Mouse (Mus musculus): ENCODE measurements around the gene Dnajc13. TPM values are rescaled to one million over a fixed set of nuclear protein-coding genes. Genes with fewer than 3 reads are reported as not detected.

Dnajc13 gene
- polyA plus RNA-seq, 1 experiment from 2014 or later: 19.7 TPM

DNA sequence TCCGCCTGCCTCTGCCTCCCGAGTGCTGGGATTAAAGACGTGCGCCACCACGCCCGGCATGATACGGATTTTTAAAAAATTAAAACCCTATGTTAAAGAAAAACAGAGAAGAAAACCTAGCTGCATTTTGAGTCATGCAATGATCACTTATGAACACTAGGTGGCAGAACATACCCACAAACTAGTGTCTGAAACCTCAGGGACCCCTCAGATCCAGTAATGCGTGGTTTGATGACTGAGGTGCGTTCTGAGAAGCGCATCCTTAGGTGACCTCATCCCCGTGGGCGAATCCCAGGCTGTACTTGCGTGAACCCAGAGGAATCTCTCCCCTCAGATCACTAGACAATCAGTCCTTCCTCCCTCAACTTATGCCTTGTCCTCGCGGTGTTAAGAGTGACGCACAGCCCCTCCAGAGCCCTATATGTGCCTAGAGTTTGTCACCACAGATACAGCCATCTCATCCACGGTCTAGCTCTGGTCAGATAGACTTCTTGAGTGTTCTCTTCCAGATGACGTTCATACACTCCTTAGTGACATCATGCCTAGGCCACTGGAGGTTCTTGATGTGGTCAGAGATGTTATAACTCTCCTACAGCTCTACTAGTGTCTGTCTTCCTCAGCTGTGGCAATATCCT lies 14.9 kb upstream of the Dnajc13 start:
- WGBS: 24% methylated on average over 18 of the region's 18 CpGs
- no peak overlapping the region for H3K4me2 ChIP-seq
- no peaks in the 10 kb centered on the region for H3K27me3 ChIP-seq
- H3K9ac ChIP-seq: no peak overlapping the region
- no peaks in the 10 kb centered on the region for H3K9me3 ChIP-seq
- H3K4me3 ChIP-seq: no peak overlapping the region
- no peak for ATAC-seq (ENCODE audit: insufficient number of reproducible peaks, insufficient read depth, low FRiP score, low TSS enrichment, low read depth)
- no peaks in the 10 kb centered on the region for H3K4me1 ChIP-seq
- H3K36me3 ChIP-seq: no peaks in the 10 kb centered on the region
- no peak overlapping the region for H3K27ac ChIP-seq

DNA sequence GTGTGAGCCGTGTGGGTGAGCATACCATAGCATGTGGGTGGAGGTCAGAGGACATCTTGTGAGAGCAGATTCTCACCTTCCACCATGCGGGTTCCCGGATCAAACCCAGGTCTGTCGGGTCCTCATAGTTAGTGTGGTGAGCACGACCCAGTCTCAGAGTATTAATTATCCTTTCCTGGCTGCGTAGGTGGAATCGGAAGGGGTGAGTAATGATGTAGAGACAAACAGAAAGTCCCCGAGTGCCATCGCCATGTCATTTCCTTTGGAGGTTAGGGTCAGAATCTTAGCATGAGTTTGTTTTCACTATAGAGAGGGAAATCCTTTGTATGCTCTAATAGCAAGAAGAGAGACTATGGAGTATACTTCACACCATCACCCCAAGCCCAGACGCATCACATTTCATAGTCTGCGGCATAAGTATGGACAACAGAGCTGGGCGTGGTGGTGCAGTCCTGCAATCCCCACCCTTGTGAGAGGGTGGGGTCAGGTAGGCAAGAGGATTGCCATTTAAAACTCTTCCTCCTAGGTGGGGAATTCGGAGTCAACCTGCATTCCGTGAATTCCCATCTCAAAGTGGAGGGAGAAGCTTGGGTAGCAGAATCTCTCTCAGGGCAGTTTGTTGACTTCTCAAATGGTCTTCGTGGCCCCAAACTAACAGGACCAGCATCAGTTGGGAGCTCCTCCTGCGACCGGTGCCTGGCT lies 12.5 kb upstream of the Dnajc13 start:
- Histone ChIP-seq H3K9me3 (no peaks in the 10 kb centered on the region), H3K4me3 (no peak overlapping the region), H3K27ac (no peak overlapping the region), H3K4me2 (no peak overlapping the region), H3K27me3 (no peaks in the 10 kb centered on the region), H3K36me3 (no peaks in the 10 kb centered on the region), H3K4me1 (no peaks in the 10 kb centered on the region), H3K9ac (no peak overlapping the region)
- no peak for ATAC-seq (ENCODE audit: insufficient number of reproducible peaks, insufficient read depth, low FRiP score, low TSS enrichment, low read depth)
- WGBS: 84% methylated on average over 17 of the region's 17 CpGs

DNA sequence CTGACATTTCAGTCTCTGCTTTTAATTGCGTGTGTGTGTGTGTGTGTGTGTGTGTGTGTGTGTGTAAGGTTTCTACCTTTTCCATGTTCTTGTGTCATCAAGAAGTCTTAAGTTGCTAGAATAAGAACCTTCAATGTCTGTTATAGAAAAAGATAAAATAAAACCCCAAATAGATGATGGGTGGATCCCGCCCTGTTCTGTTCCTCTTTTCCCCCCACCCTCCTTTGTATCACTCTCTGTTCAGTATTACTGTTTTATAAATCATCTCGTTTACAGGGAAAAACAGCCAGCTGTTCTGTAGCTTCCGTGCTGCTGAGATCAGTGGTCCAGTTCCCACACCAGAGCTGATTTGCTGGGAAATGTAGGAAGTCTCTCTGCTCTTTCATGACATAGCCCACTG lies 9.3 kb upstream of the Dnajc13 start:
- ATAC-seq (ENCODE audit: insufficient number of reproducible peaks, insufficient read depth, low FRiP score, low TSS enrichment, low read depth): no peak
- Histone ChIP-seq H3K4me3 (no peak overlapping the region), H3K4me2 (no peak overlapping the region), H3K36me3 (no peaks in the 10 kb centered on the region), H3K27ac (no peak overlapping the region), H3K4me1 (no peaks in the 10 kb centered on the region), H3K9me3 (no peaks in the 10 kb centered on the region), H3K27me3 (no peaks in the 10 kb centered on the region), H3K9ac (no peak overlapping the region)
- WGBS: 76% methylated on average over 4 of the region's 4 CpGs

DNA sequence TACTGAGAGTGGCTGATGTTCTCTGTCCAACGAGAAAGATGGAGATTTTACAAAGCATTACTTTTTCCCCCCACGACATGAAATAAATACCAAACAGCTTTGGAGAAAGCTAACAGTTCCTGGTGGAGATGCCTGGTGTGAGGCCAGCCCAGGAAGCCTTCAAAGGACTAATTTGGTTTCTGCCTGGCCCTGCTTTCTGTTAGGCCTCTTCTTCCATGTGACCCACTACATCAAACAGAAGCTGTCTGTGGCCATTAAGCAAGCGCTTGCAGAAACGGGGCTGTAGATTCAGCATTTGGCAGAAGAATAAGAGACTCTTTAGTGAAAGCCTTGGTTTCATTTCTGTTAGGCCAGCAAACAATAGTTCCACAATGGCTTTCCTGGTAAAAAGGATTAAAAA lies 8.9 kb upstream of the Dnajc13 start:
- no peak overlapping the region for H3K9ac ChIP-seq
- H3K9me3 ChIP-seq: no peaks in the 10 kb centered on the region
- H3K36me3 ChIP-seq: no peaks in the 10 kb centered on the region
- H3K27me3 ChIP-seq: no peaks in the 10 kb centered on the region
- WGBS: 56% methylated on average over 4 of the region's 4 CpGs
- ATAC-seq (ENCODE audit: insufficient number of reproducible peaks, insufficient read depth, low FRiP score, low TSS enrichment, low read depth): no peak
- no peak overlapping the region for H3K27ac ChIP-seq
- no peaks in the 10 kb centered on the region for H3K4me1 ChIP-seq
- H3K4me3 ChIP-seq: no peak overlapping the region
- H3K4me2 ChIP-seq: no peak overlapping the region

DNA sequence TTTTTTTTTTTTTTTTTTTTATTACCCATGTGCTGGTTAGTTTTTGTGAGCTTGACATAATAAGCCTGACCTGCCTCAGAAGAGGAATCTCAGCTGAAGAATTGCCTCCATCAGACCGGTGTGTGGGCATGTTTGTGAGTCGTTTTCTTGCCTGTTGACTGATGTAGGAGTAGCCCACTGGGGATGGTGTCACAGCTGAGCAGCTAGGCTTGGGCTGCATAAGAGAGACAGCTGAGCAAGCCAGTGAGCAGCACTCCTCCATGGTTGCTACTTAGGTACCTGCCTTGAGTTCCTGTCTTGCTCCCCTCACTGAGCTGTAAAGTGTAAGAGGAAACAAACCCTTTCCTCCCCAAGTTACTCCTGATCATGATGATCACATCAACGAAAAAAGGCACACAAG lies 7.2 kb upstream of the Dnajc13 start:
- H3K9ac ChIP-seq: no peak overlapping the region
- H3K27me3 ChIP-seq: no peaks in the 10 kb centered on the region
- H3K9me3 ChIP-seq: no peaks in the 10 kb centered on the region
- no peak overlapping the region for H3K27ac ChIP-seq
- no peak for ATAC-seq (ENCODE audit: insufficient number of reproducible peaks, insufficient read depth, low FRiP score, low TSS enrichment, low read depth)
- no peaks in the 10 kb centered on the region for H3K4me1 ChIP-seq
- H3K36me3 ChIP-seq: no peaks in the 10 kb centered on the region
- no peak overlapping the region for H3K4me3 ChIP-seq
- 75% methylated on average over 3 of the region's 3 CpGs for WGBS
- H3K4me2 ChIP-seq: no peak overlapping the region

GRCm38 (mm10) chr9:104269349-104269871 lies 6.7 kb upstream of the Dnajc13 start:
- H3K4me3 ChIP-seq: no peak overlapping the region
- no peaks in the 10 kb centered on the region for H3K4me1 ChIP-seq
- ATAC-seq (ENCODE audit: insufficient number of reproducible peaks, insufficient read depth, low FRiP score, low TSS enrichment, low read depth): no peak
- WGBS: 41% methylated on average over 10 of the region's 10 CpGs
- H3K9ac ChIP-seq: no peak overlapping the region
- no peaks in the 10 kb centered on the region for H3K9me3 ChIP-seq
- no peak overlapping the region for H3K27ac ChIP-seq
- H3K4me2 ChIP-seq: no peak overlapping the region
- H3K27me3 ChIP-seq: no peaks in the 10 kb centered on the region
- no peaks in the 10 kb centered on the region for H3K36me3 ChIP-seq

DNA sequence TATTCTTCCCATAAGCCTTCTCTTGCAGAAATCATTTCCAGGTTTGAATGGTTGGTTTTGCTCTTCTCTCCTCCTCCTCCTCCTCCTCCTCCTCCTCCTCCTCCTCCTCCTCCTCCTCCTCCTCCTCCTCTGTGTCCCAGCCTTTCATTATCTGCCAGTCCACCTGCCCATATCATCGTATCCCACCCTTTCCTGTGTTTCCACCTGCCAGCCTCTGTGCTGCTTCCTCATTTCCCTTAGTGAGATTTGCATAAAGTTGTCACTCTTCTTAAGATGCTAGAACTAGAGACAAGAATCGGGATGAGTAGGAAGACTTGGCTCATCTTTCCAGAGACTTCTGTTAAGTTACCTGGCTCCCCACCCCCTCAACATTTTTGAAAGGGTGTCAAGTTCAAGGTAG lies 1.8 kb upstream of the Dnajc13 start:
- no peak overlapping the region for H3K4me2 ChIP-seq
- H3K27me3 ChIP-seq: no peaks in the 10 kb centered on the region
- WGBS: 76% methylated on average over 2 of the region's 2 CpGs
- H3K4me3 ChIP-seq: no peak overlapping the region
- H3K36me3 ChIP-seq: no peaks in the 10 kb centered on the region
- peaks cover 18% of the 10 kb centered on the region for H3K4me1 ChIP-seq
- H3K27ac ChIP-seq: no peak overlapping the region
- no peak overlapping the region for H3K9ac ChIP-seq
- H3K9me3 ChIP-seq: no peaks in the 10 kb centered on the region
- no peak for ATAC-seq (ENCODE audit: insufficient number of reproducible peaks, insufficient read depth, low FRiP score, low TSS enrichment, low read depth)

GRCm38 (mm10) chr9:104262016-104262762 lies 541 bp downstream of the Dnajc13 start:
- H3K4me3 ChIP-seq: peak overlapping the region; percentile 93
- H3K27me3 ChIP-seq: no peaks in the 10 kb centered on the region
- under 1% methylated on average over 43 of the region's 46 CpGs for WGBS
- peak overlapping the region; percentile 85 for H3K4me2 ChIP-seq
- peak overlapping the region; percentile 93 for H3K9ac ChIP-seq
- no peaks in the 10 kb centered on the region for H3K9me3 ChIP-seq
- ATAC-seq (ENCODE audit: insufficient number of reproducible peaks, insufficient read depth, low FRiP score, low TSS enrichment, low read depth): no peak; the same call in 1 of the 2 replicates
- H3K4me1 ChIP-seq: peaks cover 21% of the 10 kb centered on the region
- no peaks in the 10 kb centered on the region for H3K36me3 ChIP-seq
- peak overlapping the region; percentile 91 for H3K27ac ChIP-seq

- Histone ChIP-seq H3K9ac (peak overlapping the region; percentile 45; the same call in 1 of the 2 replicates), H3K36me3 (no peaks in the 10 kb centered on the region), H3K27ac (no peak overlapping the region), H3K27me3 (no peaks in the 10 kb centered on the region), H3K4me1 (peaks cover 21% of the 10 kb centered on the region), H3K4me2 (peak overlapping the region; percentile 85), H3K9me3 (no peaks in the 10 kb centered on the region), H3K4me3 (no peak overlapping the region)
- ATAC-seq (ENCODE audit: insufficient number of reproducible peaks, insufficient read depth, low FRiP score, low TSS enrichment, low read depth): no peak
- 41% methylated on average over 4 of the region's 4 CpGs for WGBS
Observed at GRCm38 (mm10) chr9:104260306-104260705, 2.4 kb downstream of the Dnajc13 start.

DNA sequence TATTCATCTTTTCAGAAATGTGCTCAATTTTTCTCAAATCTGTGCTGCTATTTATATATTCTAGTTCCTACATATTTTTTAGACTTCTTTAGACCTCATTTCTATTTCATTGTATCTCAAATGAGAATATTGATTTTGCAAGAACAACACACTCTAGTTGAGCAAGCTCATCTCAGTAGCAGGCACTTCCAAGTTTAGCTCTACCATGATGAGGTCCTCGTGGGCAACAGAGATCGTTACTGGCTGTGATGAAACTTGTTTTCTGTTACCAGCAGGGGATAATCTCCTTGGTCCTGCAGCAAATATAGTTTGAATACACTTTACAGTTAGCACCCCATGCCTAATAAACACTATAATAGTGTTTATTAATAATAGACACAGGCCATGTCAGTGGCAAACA lies 6.6 kb downstream of the Dnajc13 start:
- WGBS: 72% methylated on average over 2 of the region's 2 CpGs
- Histone ChIP-seq H3K27ac (no peak overlapping the region), H3K27me3 (no peaks in the 10 kb centered on the region), H3K9me3 (no peaks in the 10 kb centered on the region), H3K4me2 (no peak overlapping the region), H3K36me3 (no peaks in the 10 kb centered on the region), H3K4me3 (no peak overlapping the region), H3K9ac (no peak overlapping the region), H3K4me1 (peaks cover 16% of the 10 kb centered on the region)
- ATAC-seq (ENCODE audit: insufficient number of reproducible peaks, insufficient read depth, low FRiP score, low TSS enrichment, low read depth): no peak

- Histone ChIP-seq H3K27me3 (no peaks in the 10 kb centered on the region), H3K27ac (no peak overlapping the region), H3K4me3 (no peak overlapping the region), H3K9ac (no peak overlapping the region), H3K36me3 (no peaks in the 10 kb centered on the region), H3K4me2 (no peak overlapping the region), H3K4me1 (0 out of 2 replicates have a peak, but pooled peaks cover 6% of the 10 kb centered on the region), H3K9me3 (no peaks in the 10 kb centered on the region)
- 64% methylated on average over 9 of the region's 9 CpGs for WGBS
- no peak for ATAC-seq (ENCODE audit: insufficient number of reproducible peaks, insufficient read depth, low FRiP score, low TSS enrichment, low read depth)
Observed at GRCm38 (mm10) chr9:104254408-104255180, 8.1 kb downstream of the Dnajc13 start.
